Mouse (Mus musculus) heart, adult 2 months (tissue): ENCODE measurements around the gene Csf2rb2. TPM values are rescaled to one million over a fixed set of nuclear protein-coding genes. Genes with fewer than 3 reads are reported as not detected.
"Not testable (repeated sequence)": the region's sequence is repeated elsewhere in the genome, so short reads cannot be mapped to it uniquely, and the experiment has no call there.

ENCODE experiments used
- DNase-seq, 2 experiments: peaks; one replicate each; pipeline ENCODE4 v3.0.0; 2021
- H3K27ac ChIP-seq: fragments of 200-600 bp; 2 replicates; pipeline ENCODE4 v1.8.1; 2022
- H3K27me3 ChIP-seq: fragments of 200-500 bp; 2 replicates; pipeline ENCODE4 v1.6.1; 2012; ENCODE audit warnings: mild to moderate bottlenecking, low read length, inconsistent platforms, mixed read lengths; ENCODE audit not compliant: control insufficient read depth, insufficient read depth
- H3K36me3 ChIP-seq: fragments of 200-500 bp; 2 replicates; pipeline ENCODE4 v1.6.1; 2012; ENCODE audit warnings: low read length, inconsistent platforms; ENCODE audit not compliant: control insufficient read depth, insufficient read depth
- H3K4me1 ChIP-seq: fragments of 200-500 bp; 2 replicates; pipeline ENCODE4 v1.6.1; 2011; ENCODE audit warnings: low read length; ENCODE audit not compliant: control insufficient read depth, insufficient read depth
- H3K4me3 ChIP-seq: fragments of 200-600 bp; 2 replicates; pipeline ENCODE4 v1.8.1; 2022
- H3K79me2 ChIP-seq: fragments of 200-500 bp; replicated peaks from 2 replicates; pipeline ENCODE4 v1.6.1; 2012; ENCODE audit warnings: mild to moderate bottlenecking, inconsistent platforms, low read length, moderate library complexity, mixed read lengths; ENCODE audit not compliant: control insufficient read depth, insufficient read depth
- H3K9ac ChIP-seq: fragments of 200-500 bp; 2 replicates; pipeline ENCODE4 v1.6.1; 2012; ENCODE audit warnings: low read depth, mild to moderate bottlenecking, control low read depth, inconsistent platforms, low read length, mixed read lengths
- CTCF ChIP-seq: fragments of 200-600 bp; IDR thresholded peaks from 2 replicates; pipeline ENCODE4 v1.8.1; 2022; ENCODE audit warnings: antibody characterized with exemption, mild to moderate bottlenecking, moderate library complexity
- EP300 ChIP-seq: fragments of 200-500 bp; IDR thresholded peaks from 2 replicates; pipeline ENCODE4 v1.6.1; 2011; ENCODE audit warnings: low read depth, low read length, control low read depth; ENCODE audit not compliant: insufficient read depth
- POLR2A ChIP-seq: fragments of 200-500 bp; IDR thresholded peaks from 2 replicates; pipeline ENCODE4 v1.6.1; 2011; ENCODE audit warnings: mild to moderate bottlenecking, low read depth, low read length, control low read depth; ENCODE audit not compliant: insufficient read depth
- WGBS: fragments of 180-500 bp; shearing (Covaris S2); methylation state at CpG from one replicate; pipeline ENCODE4 v1.1.7; 2018; 5-methylcytosine and 5-hydroxymethylcytosine counted together
- intact Hi-C: fragments of 180-260 bp; cut with DNase I; formaldehyde crosslinking; loops from one replicate; pipeline ENCODE4 v1.15.1; 2025
- polyA plus RNA-seq: library from polyadenylated mRNA; depleted of rRNA; stranded (reverse); fragments of >200 nt; gene quantifications from 2 replicates; pipeline ENCODE4 v1.2.3, GENCODE M21; 2012
- total RNA-seq, 2 experiments: library from RNA; stranded (reverse); gene quantifications; 2 replicates each; pipeline ENCODE4 v1.2.3; 2021

Csf2rb2 gene
- total and polyA plus RNA-seq, 3 experiments, result 0.75 to 1.6 (median 0.84) TPM

- H3K36me3 ChIP-seq, H3K79me2 ChIP-seq, H3K27me3 ChIP-seq, H3K4me3 ChIP-seq, H3K9ac ChIP-seq: not testable (repeated sequence)
- WGBS, result 11% methylated on average over 7 of the region's 7 CpGs
- peak; percentile 96 for TF ChIP-seq CTCF
- TF ChIP-seq EP300, result peak; percentile 57; the same call in 1 of the 2 replicates
- intact Hi-C loops, result loop anchor here (2.0 kb wide), 2 partner anchors 19 to 161 kb away; no protein-coding TSS in a partner anchor
- Histone ChIP-seq H3K27ac (peak overlapping the region; percentile 72), H3K4me1 (peaks cover 13% of the 10 kb centered on the region)
- DNase-seq, result peak; percentile 67 to 72
Measured at GRCm38 (mm10) chr15:78339627-78340423, 34.3 kb upstream of the Csf2rb2 start.

GRCm38 (mm10) chr15:78334380-78334779, 28.9 kb upstream of the Csf2rb2 start:
- H3K9ac ChIP-seq, result no peak overlapping the region
- intact Hi-C loops, result no loop called here

GRCm38 (mm10) chr15:78332981-78333380, 27.5 kb upstream of the Csf2rb2 start:
- 75% methylated on average over 6 of the region's 6 CpGs for WGBS
- Histone ChIP-seq H3K36me3 (no peaks in the 10 kb centered on the region), H3K79me2 (no peaks in the 10 kb centered on the region), H3K4me1 (no peaks in the 10 kb centered on the region), H3K27me3 (no peaks in the 10 kb centered on the region), H3K27ac (no peak overlapping the region), H3K4me3 (no peak overlapping the region), H3K9ac (no peak overlapping the region)
- DNase-seq, result no peak
- intact Hi-C loops, result no loop called here
- TF ChIP-seq POLR2A (no peak), EP300 (no peak), CTCF (no peak)

More at GRCm38 (mm10) chr15:78334380-78334779, 28.9 kb upstream of the Csf2rb2 start:
- peaks cover 6% of the 10 kb centered on the region for H3K4me1 ChIP-seq
- TF ChIP-seq POLR2A (no peak), EP300 (no peak), CTCF (no peak)
- 74% methylated on average over 3 of the region's 3 CpGs for WGBS
- DNase-seq, result no peak
- H3K36me3 ChIP-seq, result no peaks in the 10 kb centered on the region
- no peak overlapping the region for H3K27ac ChIP-seq
- no peak overlapping the region for H3K4me3 ChIP-seq
- H3K27me3 ChIP-seq, result no peaks in the 10 kb centered on the region
- H3K79me2 ChIP-seq, result no peaks in the 10 kb centered on the region

GRCm38 (mm10) chr15:78331523-78332340, 26.2 kb upstream of the Csf2rb2 start:
- Histone ChIP-seq H3K27ac (no peak overlapping the region), H3K4me1 (no peaks in the 10 kb centered on the region), H3K27me3 (no peaks in the 10 kb centered on the region), H3K4me3 (no peak overlapping the region), H3K36me3 (no peaks in the 10 kb centered on the region), H3K9ac (no peak overlapping the region), H3K79me2 (no peaks in the 10 kb centered on the region)
- TF ChIP-seq EP300, result no peak
- WGBS, result 74% methylated on average over 5 of the region's 5 CpGs
- intact Hi-C loops, result no loop called here
- no peak for DNase-seq

- Histone ChIP-seq H3K4me1 (no peaks in the 10 kb centered on the region), H3K27me3 (no peaks in the 10 kb centered on the region), H3K4me3 (no peak overlapping the region), H3K27ac (no peak overlapping the region), H3K79me2 (no peaks in the 10 kb centered on the region), H3K9ac (no peak overlapping the region), H3K36me3 (no peaks in the 10 kb centered on the region)
- 92% methylated on average over 4 of the region's 4 CpGs for WGBS
- intact Hi-C loops, result no loop called here
- TF ChIP-seq CTCF, result no peak
- TF ChIP-seq POLR2A, result no peak
- TF ChIP-seq EP300, result no peak
- no peak for DNase-seq
Measured at GRCm38 (mm10) chr15:78330706-78331105, 25.2 kb upstream of the Csf2rb2 start.

GRCm38 (mm10) chr15:78329972-78330371, 24.5 kb upstream of the Csf2rb2 start:
- intact Hi-C loops, DNase-seq, H3K36me3 ChIP-seq: not testable (repeated sequence)

More at GRCm38 (mm10) chr15:78329972-78330371, 24.5 kb upstream of the Csf2rb2 start:
- H3K27ac ChIP-seq, H3K27me3 ChIP-seq, H3K4me3 ChIP-seq, H3K79me2 ChIP-seq, H3K9ac ChIP-seq, H3K4me1 ChIP-seq: not testable (repeated sequence)
- 62% methylated on average over 6 of the region's 6 CpGs for WGBS
